Mouse (Mus musculus) liver, embryonic 14.5 days (tissue): ENCODE data around the gene Cbfb. TPM values are rescaled to one million over a fixed set of nuclear protein-coding genes. Genes with fewer than 3 reads are reported as not detected.

Experiments used
- ATAC-seq: fragments of 200-750 bp; cut with Nextera tagmentation; 2 replicates; pipeline ENCODE4 v1.8.0; 2017; ENCODE audit warnings: moderate number of reproducible peaks, mild to moderate bottlenecking, moderate library complexity; ENCODE audit not compliant: insufficient read depth
- DNase-seq, 3 experiments: peaks; one replicate each; pipeline ENCODE4 v3.0.0-alpha.2; 2012 to 2013; ENCODE audit warnings: low read depth in 3 of 3, low spot score in 3 of 3
- H3K27ac ChIP-seq: fragments of 300-500 bp; sonication (generic); 2 replicates; pipeline ENCODE4 v1.5.1; 2014; ENCODE audit warnings: moderate library complexity, mild to moderate bottlenecking, control low read depth, inconsistent platforms
- H3K27me3 ChIP-seq: fragments of 300-500 bp; sonication (generic); 2 replicates; pipeline ENCODE4 v1.6.1; 2014; ENCODE audit warnings: mild to moderate bottlenecking, low read length, moderate library complexity; ENCODE audit not compliant: control insufficient read depth, insufficient read depth
- H3K36me3 ChIP-seq: fragments of 300-500 bp; sonication (generic); replicated peaks from 2 replicates; pipeline ENCODE4 v1.6.1; 2014; ENCODE audit warnings: low read depth; ENCODE audit not compliant: control insufficient read depth, insufficient read depth
- H3K4me1 ChIP-seq, 2 experiments: fragments of 200-500 bp in 1 of 2; fragments of 300-500 bp in 1 of 2; sonication (generic) in 1 of 2; replicated peaks; 2 replicates each; pipeline ENCODE4 v1.6.1; 2012 to 2014; ENCODE audit warnings: antibody characterized with exemption in 1 of 2, inconsistent platforms in 1 of 2, low read length in 1 of 2; ENCODE audit not compliant: control insufficient read depth in 2 of 2, insufficient read depth in 2 of 2
- H3K4me2 ChIP-seq: fragments of 300-500 bp; sonication (generic); 2 replicates; pipeline ENCODE4 v1.6.1; 2014; ENCODE audit warnings: low read depth, mild to moderate bottlenecking, control low read depth, moderate library complexity
- H3K4me3 ChIP-seq, 2 experiments: fragments of 200-500 bp in 1 of 2; fragments of 300-500 bp in 1 of 2; sonication (generic) in 1 of 2; 2 replicates each; pipeline ENCODE4 v1.5.1; 2012 to 2014; ENCODE audit warnings: low read depth in 2 of 2, low read length in 2 of 2, mild to moderate bottlenecking in 2 of 2, control low read depth in 1 of 2, inconsistent platforms in 1 of 2, moderate library complexity in 1 of 2; ENCODE audit not compliant: insufficient read depth in 1 of 2
- H3K9ac ChIP-seq: fragments of 300-500 bp; sonication (generic); replicated peaks from 2 replicates; pipeline ENCODE4 v1.6.1; 2014; ENCODE audit warnings: mild to moderate bottlenecking, control low read depth, moderate library complexity
- H3K9me3 ChIP-seq: fragments of 300-500 bp; sonication (generic); 2 replicates; pipeline ENCODE4 v1.6.1; 2016; ENCODE audit warnings: low read length, mixed read lengths; ENCODE audit not compliant: control insufficient read depth
- CTCF ChIP-seq: IDR thresholded peaks from 2 replicates; pipeline ENCODE4 v1.5.1; 2016; ENCODE audit warnings: antibody characterized with exemption, low read depth, control low read depth
- EP300 ChIP-seq: IDR thresholded peaks from 2 replicates; pipeline ENCODE4 v1.6.1; 2016; ENCODE audit warnings: antibody characterized with exemption, low read depth
- WGBS: fragments of 180-500 bp; shearing (Covaris S2); extraction: QIAGEN DNeasy Blood & Tissue Kit; methylation state at CpG from one replicate; pipeline ENCODE4 v1.1.7; 2014; ENCODE audit not compliant: insufficient replicate concordance; 5-methylcytosine and 5-hydroxymethylcytosine counted together
- polyA plus RNA-seq, 2 experiments: library from polyadenylated mRNA; depleted of rRNA in 1 of 2; stranded (reverse) in 1 of 2; unstranded in 1 of 2; fragments of >200 nt; fragmentation: Nextera tagmentation in 1 of 2; extraction: Ambion mirVana in 1 of 2; gene quantifications; 2 replicates each; pipeline versions ENCODE4 v1.2.1 to v1.2.3; 2012 to 2014

The Cbfb gene
- polyA plus RNA-seq, 2 experiments: 5.8 to 7.5 TPM

- H3K4me2 ChIP-seq: peak overlapping the region; percentile 100
- WGBS: under 1% methylated on average over 68 of the region's 74 CpGs
Measured at GRCm38 (mm10) chr8:105254152-105254965, 83.9 kb downstream of the Cbfb start.

GRCm38 (mm10) chr8:105254966-105255350 is 84.5 kb downstream of the Cbfb start, which contains the start of gene B3gnt9:
Gene B3gnt9 (minus strand): TSS chr8:105255153.
- H3K36me3 ChIP-seq: peaks cover 18% of the 10 kb centered on the region
- no peak for TF ChIP-seq CTCF
- no peak for TF ChIP-seq EP300
- peak within 1 kb of the TSS; percentile 100 for H3K4me2 ChIP-seq
- H3K27me3 ChIP-seq: peaks cover 12% of the 10 kb centered on the region
- DNase-seq (peak; percentile 70 to 71 (median 71)), ATAC-seq (peak; percentile 91)
- WGBS: 2% methylated on average over 14 of the region's 14 CpGs
- H3K9me3 ChIP-seq: no peaks in the 10 kb centered on the region
- H3K27ac ChIP-seq: peak within 1 kb of the TSS; percentile 71
- H3K4me3 ChIP-seq: peak within 1 kb of the TSS; percentile 62 to 82
- peaks cover 13 to 15% of the 10 kb centered on the region in 2 experiments for H3K4me1 ChIP-seq
- H3K9ac ChIP-seq: peak within 1 kb of the TSS; percentile 71

More at GRCm38 (mm10) chr8:105254152-105254965, 83.9 kb downstream of the Cbfb start:
- H3K4me3 ChIP-seq: peak overlapping the region; percentile 62 to 82
- peak; percentile 96 for ATAC-seq
- H3K27ac ChIP-seq: peak overlapping the region; percentile 71
- peak; percentile 68 to 72 (median 70) for DNase-seq
- peak; percentile 93 for TF ChIP-seq CTCF
- no peak for TF ChIP-seq EP300
- peaks cover 13 to 15% of the 10 kb centered on the region in 2 experiments for H3K4me1 ChIP-seq
- H3K27me3 ChIP-seq: peaks cover 10% of the 10 kb centered on the region
- H3K36me3 ChIP-seq: peaks cover 24% of the 10 kb centered on the region
- H3K9ac ChIP-seq: peak overlapping the region; percentile 71
- H3K9me3 ChIP-seq: no peaks in the 10 kb centered on the region

GRCm38 (mm10) chr8:105257318-105258114 is 87.0 kb downstream of the Cbfb start:
- H3K4me3 ChIP-seq: no peak overlapping the region
- no peak overlapping the region for H3K4me2 ChIP-seq
- peaks cover 15 to 19% of the 10 kb centered on the region in 2 experiments for H3K4me1 ChIP-seq
- H3K27me3 ChIP-seq: peaks cover 12% of the 10 kb centered on the region
- no peaks in the 10 kb centered on the region for H3K36me3 ChIP-seq
- 65% methylated on average over 7 of the region's 7 CpGs for WGBS
- DNase-seq: no peak
- no peak overlapping the region for H3K9ac ChIP-seq
- TF ChIP-seq CTCF (peak; percentile 15; the same call in 1 of the 2 replicates), EP300 (no peak)
- no peak overlapping the region for H3K27ac ChIP-seq
- no peak for ATAC-seq
- H3K9me3 ChIP-seq: no peaks in the 10 kb centered on the region

GRCm38 (mm10) chr8:105258911-105259720 is 88.6 kb downstream of the Cbfb start:
- no peak overlapping the region for H3K9ac ChIP-seq
- peak overlapping the region; percentile 14 to 20; a peak in 2 of 4 replicates for H3K4me3 ChIP-seq
- H3K4me2 ChIP-seq: peak overlapping the region; percentile 62
- WGBS: 18% methylated on average over 55 of the region's 55 CpGs
- H3K36me3 ChIP-seq: no peaks in the 10 kb centered on the region
- no peaks in the 10 kb centered on the region for H3K9me3 ChIP-seq
- DNase-seq: no peak
- no peak overlapping the region for H3K27ac ChIP-seq
- peaks cover 13 to 20% of the 10 kb centered on the region in 2 experiments for H3K4me1 ChIP-seq
- H3K27me3 ChIP-seq: peaks cover 16% of the 10 kb centered on the region
- no peak for TF ChIP-seq EP300
- TF ChIP-seq CTCF: peak; percentile 35; the same call in 1 of the 2 replicates
- no peak for ATAC-seq
